Mouse (Mus musculus): ENCODE measurements around the gene Rnf123. TPM values are rescaled to one million over a fixed set of nuclear protein-coding genes. Genes with fewer than 3 reads are reported as not detected.

Rnf123 gene
- polyA plus RNA-seq, 1 experiment from 2014 or later: 16.5 TPM

- Histone ChIP-seq H3K36me3 (ENCODE audit: inconsistent target) (peaks cover 54% of the 10 kb centered on the region; the same call in 1 of the 2 replicates), H3K4me3 (ENCODE audit: inconsistent target) (no peak overlapping the region), H3K79me2 (ENCODE audit: inconsistent target) (no peaks in the 10 kb centered on the region), H3K27ac (no peak overlapping the region)
- 89% methylated on average over 3 of the region's 3 CpGs for WGBS (ENCODE audit: missing documents)
Observed at GRCm38 (mm10) chr9:108062142-108062541, 21.0 kb downstream of the Rnf123 start.

- 100% methylated on average over 9 of the region's 9 CpGs for WGBS (ENCODE audit: missing documents)
Observed at GRCm38 (mm10) chr9:108058291-108058690, 24.9 kb downstream of the Rnf123 start.

DNA sequence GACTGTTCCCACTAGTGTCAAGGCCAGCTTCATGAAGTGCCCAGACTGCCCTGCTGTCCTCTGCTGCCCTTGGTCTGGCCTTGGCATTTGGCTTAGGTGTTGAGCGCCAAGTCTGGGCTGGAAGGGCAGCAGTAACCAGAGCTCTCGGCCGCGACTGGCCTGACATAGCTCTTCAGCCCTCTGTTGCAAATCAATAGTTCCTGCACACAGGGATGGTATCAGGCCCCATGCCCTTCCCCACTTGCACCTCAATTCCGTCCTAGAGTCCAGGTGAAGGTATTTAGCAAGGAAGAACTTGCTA lies 25.9 kb downstream of the Rnf123 start:
- peaks cover 45% of the 10 kb centered on the region; the same call in 1 of the 2 replicates for H3K36me3 ChIP-seq (ENCODE audit: inconsistent target)
- no peak overlapping the region for H3K4me3 ChIP-seq (ENCODE audit: inconsistent target)
- no peak overlapping the region for H3K27ac ChIP-seq
- WGBS (ENCODE audit: missing documents): 100% methylated on average over 5 of the region's 5 CpGs
- no peaks in the 10 kb centered on the region for H3K79me2 ChIP-seq (ENCODE audit: inconsistent target)

More at GRCm38 (mm10) chr9:108058291-108058690, 24.9 kb downstream of the Rnf123 start:
- H3K4me3 ChIP-seq (ENCODE audit: inconsistent target): no peak overlapping the region
- no peak overlapping the region for H3K27ac ChIP-seq
- peaks cover 54% of the 10 kb centered on the region; the same call in 1 of the 2 replicates for H3K36me3 ChIP-seq (ENCODE audit: inconsistent target)
- no peaks in the 10 kb centered on the region for H3K79me2 ChIP-seq (ENCODE audit: inconsistent target)

- peaks cover 50% of the 10 kb centered on the region; the same call in 1 of the 2 replicates for H3K36me3 ChIP-seq (ENCODE audit: inconsistent target)
Observed at GRCm38 (mm10) chr9:108056361-108057261, 26.5 kb downstream of the Rnf123 start.

DNA sequence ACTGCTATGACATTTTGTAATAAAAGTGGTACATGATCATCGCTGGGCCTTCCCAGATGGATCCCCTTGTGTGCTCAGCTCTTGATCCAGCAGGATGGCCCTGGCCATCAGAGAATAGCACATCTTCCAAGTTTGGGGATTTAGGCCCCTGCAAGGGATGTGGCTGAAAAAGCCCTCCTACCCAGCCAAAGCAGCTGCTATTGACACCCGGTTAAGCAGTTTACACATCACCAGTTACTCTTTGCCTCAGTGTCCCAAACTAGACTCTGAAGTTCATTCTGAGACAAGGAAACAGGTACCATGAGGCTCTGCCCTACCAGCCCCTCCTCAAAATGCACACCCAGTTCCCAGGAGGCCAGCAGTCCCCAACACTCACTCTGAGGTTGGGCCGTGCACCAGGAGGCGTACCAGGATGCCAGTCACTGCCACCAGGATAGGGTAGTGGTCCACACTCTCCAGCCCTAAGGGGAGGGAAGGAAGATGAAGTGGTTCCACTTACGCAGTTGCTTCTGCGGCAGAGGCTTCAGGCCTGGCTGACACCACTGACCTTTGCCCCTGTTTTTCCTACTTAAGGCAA lies 27.4 kb downstream of the Rnf123 start:
- peaks cover 5% of the 10 kb centered on the region; the same call in 1 of the 2 replicates for H3K79me2 ChIP-seq (ENCODE audit: inconsistent target)
- H3K27ac ChIP-seq: no peak overlapping the region
- no peak overlapping the region for H3K4me3 ChIP-seq (ENCODE audit: inconsistent target)
- H3K36me3 ChIP-seq (ENCODE audit: inconsistent target): peaks cover 58% of the 10 kb centered on the region
- WGBS (ENCODE audit: missing documents): 94% methylated on average over 6 of the region's 6 CpGs

More at GRCm38 (mm10) chr9:108056361-108057261, 26.5 kb downstream of the Rnf123 start:
- WGBS (ENCODE audit: missing documents): 94% methylated on average over 28 of the region's 28 CpGs
- Histone ChIP-seq H3K79me2 (ENCODE audit: inconsistent target) (no peaks in the 10 kb centered on the region; the same call in 1 of the 2 replicates), H3K4me3 (ENCODE audit: inconsistent target) (no peak overlapping the region), H3K27ac (no peak overlapping the region)

GRCm38 (mm10) chr9:108055061-108055460 lies 28.1 kb downstream of the Rnf123 start:
- Histone ChIP-seq H3K36me3 (ENCODE audit: inconsistent target) (peaks cover 56% of the 10 kb centered on the region), H3K79me2 (ENCODE audit: inconsistent target) (peaks cover 12% of the 10 kb centered on the region; the same call in 1 of the 2 replicates), H3K4me3 (ENCODE audit: inconsistent target) (no peak overlapping the region), H3K27ac (no peak overlapping the region)
- WGBS (ENCODE audit: missing documents): 0% methylated on average over 1 of the region's 1 CpGs

GRCm38 (mm10) chr9:108054331-108055040 lies 28.7 kb downstream of the Rnf123 start:
- peaks cover 17% of the 10 kb centered on the region for H3K79me2 ChIP-seq (ENCODE audit: inconsistent target)
- 93% methylated on average over 22 of the region's 22 CpGs for WGBS (ENCODE audit: missing documents)
- H3K4me3 ChIP-seq (ENCODE audit: inconsistent target): no peak overlapping the region
- H3K36me3 ChIP-seq (ENCODE audit: inconsistent target): peaks cover 50% of the 10 kb centered on the region
- H3K27ac ChIP-seq: no peak overlapping the region

GRCm38 (mm10) chr9:108053665-108054225 lies 29.4 kb downstream of the Rnf123 start:
- Histone ChIP-seq H3K27ac (no peak overlapping the region), H3K4me3 (ENCODE audit: inconsistent target) (no peak overlapping the region)
- 94% methylated on average over 15 of the region's 15 CpGs for WGBS (ENCODE audit: missing documents)

GRCm38 (mm10) chr9:108052885-108053664 lies 30.1 kb downstream of the Rnf123 start, which contains the start of gene Amigo3:
Gene Amigo3, plus strand, starts transcription at chr9:108053159.
- H3K27ac ChIP-seq: 0 out of 2 replicates have a peak within 1 kb of the TSS, but pooled peaks have one; percentile 12
- WGBS (ENCODE audit: missing documents): 55% methylated on average over 20 of the region's 20 CpGs
- H3K79me2 ChIP-seq (ENCODE audit: inconsistent target): peaks cover 20% of the 10 kb centered on the region
- no peak within 1 kb of the TSS for H3K4me3 ChIP-seq (ENCODE audit: inconsistent target)
- H3K36me3 ChIP-seq (ENCODE audit: inconsistent target): peaks cover 36% of the 10 kb centered on the region

More at GRCm38 (mm10) chr9:108053665-108054225, 29.4 kb downstream of the Rnf123 start:
- Histone ChIP-seq H3K36me3 (ENCODE audit: inconsistent target) (peaks cover 42% of the 10 kb centered on the region), H3K79me2 (ENCODE audit: inconsistent target) (peaks cover 20% of the 10 kb centered on the region)

GRCm38 (mm10) chr9:108052411-108052810 lies 30.7 kb downstream of the Rnf123 start:
- Histone ChIP-seq H3K4me3 (ENCODE audit: inconsistent target) (no peak overlapping the region), H3K36me3 (ENCODE audit: inconsistent target) (peaks cover 29% of the 10 kb centered on the region), H3K27ac (no peak overlapping the region), H3K79me2 (ENCODE audit: inconsistent target) (peaks cover 20% of the 10 kb centered on the region)
- 74% methylated on average over 7 of the region's 7 CpGs for WGBS (ENCODE audit: missing documents)

DNA sequence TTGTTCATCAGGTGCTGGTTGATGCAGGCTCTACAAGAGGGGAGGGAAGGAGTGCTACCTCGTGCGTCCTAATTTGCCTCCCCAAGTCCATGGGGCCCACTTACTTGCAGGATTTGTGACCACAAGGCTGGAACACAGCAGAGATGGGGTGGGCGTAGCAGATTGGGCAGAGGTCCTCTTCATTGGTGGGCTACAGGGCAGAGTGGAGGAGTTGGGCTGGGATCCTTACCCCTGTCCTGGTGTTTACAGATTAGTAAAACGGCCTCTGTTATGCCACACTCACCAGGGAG lies 31.3 kb downstream of the Rnf123 start:
- Histone ChIP-seq H3K4me3 (ENCODE audit: inconsistent target) (no peak overlapping the region), H3K27ac (no peak overlapping the region), H3K36me3 (ENCODE audit: inconsistent target) (peaks cover 27% of the 10 kb centered on the region), H3K79me2 (ENCODE audit: inconsistent target) (peaks cover 20% of the 10 kb centered on the region)
- WGBS (ENCODE audit: missing documents): 79% methylated on average over 4 of the region's 4 CpGs

- Histone ChIP-seq H3K4me3 (ENCODE audit: inconsistent target) (no peak overlapping the region), H3K36me3 (ENCODE audit: inconsistent target) (peaks cover 27% of the 10 kb centered on the region), H3K27ac (no peak overlapping the region), H3K79me2 (ENCODE audit: inconsistent target) (peaks cover 20% of the 10 kb centered on the region)
- WGBS (ENCODE audit: missing documents): 95% methylated on average over 14 of the region's 15 CpGs
Observed at GRCm38 (mm10) chr9:108051184-108051930, 31.8 kb downstream of the Rnf123 start.

DNA sequence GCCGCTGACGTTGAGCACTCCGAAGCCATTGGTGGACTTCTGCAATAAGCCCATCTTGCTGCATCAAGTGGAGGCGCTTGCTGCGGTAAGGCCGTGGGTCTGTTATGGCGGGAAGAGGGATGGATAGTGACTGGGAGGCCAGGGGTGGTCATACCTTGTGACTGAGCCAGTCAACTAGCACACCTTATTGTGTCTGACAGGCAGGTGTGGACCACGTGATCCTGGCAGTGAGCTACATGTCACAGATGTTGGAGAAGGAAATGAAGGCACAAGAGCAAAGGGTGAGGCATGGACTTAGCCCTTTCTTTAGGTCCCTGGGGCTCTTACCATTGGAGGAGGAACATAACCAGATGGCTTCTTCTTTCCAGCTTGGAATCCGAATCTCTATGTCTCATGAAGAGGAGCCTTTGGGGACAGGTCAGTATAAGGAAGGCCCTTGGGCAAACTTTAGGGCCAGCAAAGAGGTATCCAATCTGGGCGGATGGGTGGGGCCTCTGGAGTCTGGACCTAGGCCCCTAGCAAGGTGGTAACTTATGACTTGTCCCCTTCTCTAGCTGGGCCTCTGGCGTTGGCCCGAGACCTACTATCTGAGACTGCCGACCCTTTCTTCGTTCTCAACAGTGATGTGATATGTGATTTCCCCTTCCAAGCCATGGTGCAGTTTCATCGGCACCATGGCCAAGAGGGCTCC lies 33.4 kb downstream of the Rnf123 start:
- Histone ChIP-seq H3K4me3 (ENCODE audit: inconsistent target) (peak overlapping the region; percentile 97), H3K36me3 (ENCODE audit: inconsistent target) (peaks cover 41% of the 10 kb centered on the region), H3K79me2 (ENCODE audit: inconsistent target) (peaks cover 20% of the 10 kb centered on the region), H3K27ac (peak overlapping the region; percentile 53)
- 21% methylated on average over 11 of the region's 15 CpGs for WGBS (ENCODE audit: missing documents)
